Mouse (Mus musculus) thymus, adult 2 months (tissue): ENCODE results near the gene Krt32.

Source experiments
- CTCF ChIP-seq: fragments of 200-500 bp; IDR thresholded peaks from 2 replicates; pipeline ENCODE4 v1.5.1; 2012; ENCODE audit warnings: mild to moderate bottlenecking, control low read depth, low read length, moderate library complexity, borderline replicate concordance; ENCODE audit not compliant: control insufficient read depth, poor library complexity, insufficient read depth; ENCODE audit errors: extremely low read depth
- POLR2A ChIP-seq: fragments of 200-500 bp; IDR thresholded peaks from 2 replicates; pipeline ENCODE4 v1.6.1; 2012; ENCODE audit warnings: mild to moderate bottlenecking, low read length, control low read depth, moderate library complexity; ENCODE audit not compliant: control insufficient read depth, poor library complexity, insufficient read depth; ENCODE audit errors: extremely low read depth

DNA sequence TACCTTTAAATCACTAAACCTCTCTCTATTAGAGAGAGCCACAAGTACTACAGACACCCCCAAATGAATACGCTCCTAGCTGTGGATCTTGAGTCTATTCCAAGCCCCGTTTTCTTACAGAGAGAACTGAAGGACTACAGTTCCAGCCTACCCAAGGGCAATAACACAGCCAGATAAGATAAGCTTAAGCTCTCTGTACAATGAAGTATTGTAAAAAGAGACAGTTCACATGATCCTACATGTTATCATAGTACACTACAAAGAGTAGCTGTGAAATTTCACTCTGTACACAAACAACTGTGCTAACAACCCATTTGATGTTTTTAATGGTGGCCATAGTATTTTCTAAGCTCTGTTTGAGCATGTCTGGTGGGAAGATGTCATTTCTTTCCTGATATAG, 40.8 kb downstream of the Krt32 start:
- TF ChIP-seq CTCF (no peak), POLR2A (no peak)
